Mouse (Mus musculus) urinary bladder, postnatal 10 days (tissue): ENCODE data around the gene Rasa3.

Source experiments
- DNase-seq: peaks from one replicate; pipeline ENCODE4 v3.0.0; 2022; ENCODE audit warnings: low spot score

The Rasa3 gene

GRCm38 (mm10) chr8:13620226-13620920, 57.0 kb downstream of the Rasa3 start:
- no peak for DNase-seq

GRCm38 (mm10) chr8:13616831-13617505, 60.4 kb downstream of the Rasa3 start:
- DNase-seq, result no peak

GRCm38 (mm10) chr8:13614924-13615391, 62.4 kb downstream of the Rasa3 start:
- no peak for DNase-seq

DNA sequence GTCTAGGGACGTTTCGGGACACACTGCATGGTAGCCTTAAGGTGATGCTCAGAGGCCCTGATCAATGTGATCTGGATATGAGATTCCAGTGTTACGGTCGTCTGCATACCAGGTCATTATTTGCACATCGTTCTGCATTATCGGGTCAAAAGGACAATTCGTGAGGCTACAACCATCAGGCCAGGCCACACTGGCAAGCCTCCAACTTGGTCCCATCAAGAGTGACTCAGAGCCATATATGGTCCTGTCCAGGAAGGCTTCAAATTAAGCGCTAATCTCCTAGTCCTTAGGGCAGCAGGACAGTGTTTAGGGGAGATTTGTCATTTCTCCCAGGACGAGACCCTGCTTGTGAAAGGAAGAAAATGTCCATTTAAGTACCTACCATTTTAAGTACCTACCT, 63.3 kb downstream of the Rasa3 start:
- no peak for DNase-seq

DNA sequence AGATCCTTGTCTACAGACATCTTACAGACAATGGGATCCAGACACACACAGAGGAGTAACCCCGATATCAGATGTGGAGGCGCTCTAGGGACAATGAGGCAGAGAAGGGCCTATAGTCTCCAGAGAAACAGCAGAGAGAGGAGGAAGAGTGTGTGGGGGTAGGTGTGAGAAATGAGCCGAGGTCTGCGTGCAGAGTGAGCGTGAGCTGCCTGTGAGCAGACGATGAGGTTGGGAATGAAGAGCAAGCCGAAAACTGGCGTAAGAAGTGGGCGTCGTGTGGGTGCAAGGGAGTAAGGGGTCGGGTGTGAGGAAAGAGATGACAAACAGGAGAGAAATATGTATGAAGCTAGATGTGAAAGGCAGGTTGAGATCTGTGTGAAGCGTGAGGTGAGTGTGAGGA, 65.7 kb downstream of the Rasa3 start:
- no peak for DNase-seq

DNA sequence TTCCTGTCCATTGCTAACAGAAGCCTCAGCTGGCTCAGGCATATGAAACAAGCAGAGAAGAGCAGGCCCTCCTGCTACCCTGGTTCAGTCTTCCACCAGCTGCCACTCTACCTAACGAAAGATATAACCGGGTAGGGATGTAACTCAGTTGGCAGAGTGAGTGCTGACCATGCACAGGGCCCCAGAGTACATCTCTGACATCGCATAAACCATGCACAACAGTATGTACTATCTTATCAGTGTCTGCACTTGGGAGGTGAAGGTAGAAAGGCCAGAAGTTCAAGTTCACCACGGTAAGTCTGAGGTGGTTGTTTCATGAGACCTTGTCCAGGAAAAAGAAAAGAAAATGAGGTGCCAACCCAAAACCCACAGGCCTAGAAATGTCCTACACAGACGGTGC, 67.4 kb downstream of the Rasa3 start:
- no peak for DNase-seq

DNA sequence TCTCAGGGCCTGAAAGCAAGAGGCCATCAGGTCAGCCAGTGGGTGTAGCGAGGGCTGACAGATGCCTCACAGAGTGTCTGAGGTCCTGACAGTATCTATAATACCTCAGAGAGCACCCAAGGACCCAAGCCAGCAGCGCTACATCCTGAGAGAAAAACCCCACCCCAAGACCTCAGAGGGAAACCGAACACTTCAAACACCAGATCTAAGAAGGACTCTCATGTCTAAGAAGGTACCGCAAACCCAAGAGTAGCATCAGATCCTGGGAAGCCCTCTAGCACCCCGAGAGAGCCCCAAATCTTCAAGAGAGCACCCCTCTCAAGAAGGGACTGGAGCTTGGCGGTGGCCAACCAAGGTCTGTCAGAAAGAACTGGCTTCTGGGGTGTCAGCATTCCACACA, 68.5 kb downstream of the Rasa3 start:
- no peak for DNase-seq

- no peak for DNase-seq
These were observed 71.4 kb downstream of the Rasa3 start for GRCm38 (mm10) chr8:13605920-13606480.

DNA sequence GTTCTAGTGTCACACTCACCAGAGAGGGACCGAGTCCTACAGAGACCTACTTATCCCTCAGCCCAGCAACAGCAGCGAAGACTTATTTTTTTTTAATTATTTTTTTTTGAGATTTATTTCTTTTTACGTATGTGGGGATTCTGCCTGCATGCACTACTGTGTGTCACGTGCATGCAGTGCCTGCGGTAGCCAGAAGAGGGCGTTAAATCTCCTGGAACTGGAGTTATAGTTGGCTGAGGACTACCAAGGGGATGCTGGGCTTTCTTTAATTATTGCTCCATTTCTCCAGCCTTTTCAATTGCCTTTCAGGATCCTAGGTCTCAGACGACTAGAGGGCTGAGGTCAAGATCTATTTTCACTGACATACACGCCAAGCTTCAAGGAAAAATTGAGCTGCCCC, 74.8 kb downstream of the Rasa3 start:
- no peak for DNase-seq

DNA sequence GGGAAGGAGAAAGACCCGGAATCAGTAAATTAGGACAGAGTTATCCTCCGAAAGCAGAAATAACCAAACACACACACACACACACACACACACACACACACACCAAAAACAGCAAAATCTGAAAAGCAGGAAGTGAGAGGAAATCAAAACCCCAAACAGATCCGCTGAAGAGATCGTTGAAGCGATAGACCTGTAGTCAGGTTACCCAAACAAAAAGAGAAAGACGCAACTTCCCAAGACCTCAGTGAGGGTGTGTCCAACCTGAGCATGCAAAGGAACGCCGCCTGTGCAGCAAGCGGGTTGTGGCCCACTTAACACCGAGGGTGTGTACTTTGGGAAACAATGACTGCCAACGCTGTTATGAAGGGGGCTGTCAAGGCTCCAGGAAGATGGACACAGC, 76.2 kb downstream of the Rasa3 start:
- DNase-seq, result no peak

- no peak for DNase-seq
These were observed 76.7 kb downstream of the Rasa3 start for GRCm38 (mm10) chr8:13600716-13601115.

DNA sequence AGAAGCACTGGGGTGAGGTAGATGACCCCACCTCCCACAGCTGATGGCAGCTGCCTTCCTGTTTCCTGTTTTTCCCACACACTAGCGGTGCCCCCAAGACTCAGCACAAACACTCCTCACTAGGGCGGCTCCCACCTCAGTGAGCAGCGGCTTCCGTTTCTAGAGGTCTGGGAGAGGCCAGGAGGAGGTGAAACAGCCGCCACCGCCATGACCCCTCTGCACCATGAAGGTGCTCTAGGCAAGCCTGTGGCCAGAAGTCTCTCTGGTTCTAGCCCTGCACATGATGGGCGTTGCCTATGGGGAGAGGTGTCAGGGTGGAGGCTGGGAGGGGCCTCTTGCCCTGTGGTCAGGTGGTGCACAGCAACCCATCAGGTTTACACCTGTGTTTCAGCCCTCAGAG, 77.2 kb downstream of the Rasa3 start:
- DNase-seq, result no peak

- no peak for DNase-seq
These were observed 79.6 kb downstream of the Rasa3 start for GRCm38 (mm10) chr8:13597777-13598176.

DNA sequence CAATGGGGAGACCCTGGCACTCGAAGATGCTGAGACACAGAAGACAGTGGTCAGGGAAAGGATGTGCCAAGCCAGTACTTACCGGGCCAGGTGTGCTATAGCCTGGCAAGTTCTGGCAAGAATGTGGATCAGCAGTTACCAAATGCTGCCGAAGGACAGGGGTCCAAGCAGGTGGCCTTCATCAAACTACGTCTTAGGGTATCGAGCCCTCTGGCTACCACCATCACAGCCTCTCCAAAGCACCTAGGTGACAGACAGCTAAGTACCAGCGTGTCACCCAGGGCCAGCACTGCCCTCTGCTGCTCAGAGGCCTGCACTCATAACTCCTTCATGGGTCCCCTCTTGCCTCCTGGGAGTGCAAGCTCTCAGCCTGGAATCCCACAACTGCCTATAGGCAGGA, 81.5 kb downstream of the Rasa3 start:
- no peak for DNase-seq

DNA sequence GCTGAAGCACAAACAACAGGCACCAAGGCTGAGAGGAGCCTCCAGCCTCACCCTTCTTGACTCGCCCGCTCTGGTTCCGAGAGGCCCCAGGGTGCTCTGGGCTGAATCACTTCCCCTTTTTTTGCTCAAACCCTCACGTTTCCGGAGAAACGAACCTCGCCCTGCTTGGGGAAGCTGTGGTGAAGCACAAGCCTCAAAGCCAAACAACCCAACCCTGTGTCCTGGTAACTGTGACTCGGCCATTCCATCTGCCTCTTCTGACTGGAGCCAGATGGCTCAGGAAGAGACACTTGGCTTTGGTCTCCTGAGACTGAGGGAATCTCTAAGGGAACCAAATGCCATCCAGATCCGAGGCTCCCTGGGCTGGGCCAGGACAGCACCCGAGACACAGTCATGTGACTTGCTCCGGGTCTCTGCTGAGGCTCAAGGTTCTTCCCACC, 82.5 kb downstream of the Rasa3 start:
- DNase-seq, result no peak

- DNase-seq, result no peak
These were observed 84.1 kb downstream of the Rasa3 start for GRCm38 (mm10) chr8:13593340-13593739.

- DNase-seq, result no peak
These were observed 86.2 kb downstream of the Rasa3 start for GRCm38 (mm10) chr8:13591246-13591645.

- no peak for DNase-seq
These were observed 88.3 kb downstream of the Rasa3 start for GRCm38 (mm10) chr8:13589071-13589470.

GRCm38 (mm10) chr8:13584652-13585051, 92.8 kb downstream of the Rasa3 start:
- no peak for DNase-seq

DNA sequence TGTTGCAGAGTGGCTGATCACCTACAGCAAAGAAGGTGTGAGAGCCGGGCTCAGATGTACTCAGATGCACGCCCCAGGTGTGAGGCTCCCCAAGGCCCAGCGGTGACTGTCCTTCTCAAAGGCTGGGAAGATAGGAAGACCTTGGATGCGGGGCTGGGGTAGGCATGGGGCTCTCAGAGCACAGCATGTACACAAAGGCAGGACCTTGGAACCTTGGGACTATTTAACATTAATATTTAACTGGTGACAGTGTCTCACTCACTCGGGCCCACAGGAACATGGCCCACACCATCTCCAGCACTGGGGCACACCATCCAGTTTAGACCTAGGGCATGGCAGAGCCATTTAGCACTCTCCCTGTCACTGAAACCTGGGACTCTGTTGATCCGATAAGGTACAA, 99.5 kb downstream of the Rasa3 start:
- no peak for DNase-seq

- no peak for DNase-seq
These were observed 105.4 kb downstream of the Rasa3 start for GRCm38 (mm10) chr8:13571999-13572398.

DNA sequence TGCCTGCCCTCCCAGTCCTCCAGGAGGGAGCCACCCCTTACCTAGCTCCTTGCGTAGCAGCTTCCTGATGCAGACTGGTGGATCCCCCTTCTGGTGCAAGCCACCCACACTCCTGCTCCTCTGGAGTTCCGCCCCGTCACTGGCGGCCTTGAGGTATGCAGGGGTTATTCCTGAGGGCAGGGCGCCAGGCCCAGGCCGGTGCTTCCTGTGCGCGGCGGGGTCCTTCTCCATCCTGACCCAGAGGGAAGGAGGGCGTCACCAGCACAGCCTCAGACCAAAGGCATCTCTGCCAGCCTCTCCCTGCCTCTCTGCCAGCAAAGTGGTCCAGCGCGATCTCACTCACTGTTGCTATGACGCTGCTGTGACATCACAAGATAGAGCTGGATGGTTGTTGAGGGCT, 115.3 kb downstream of the Rasa3 start, which contains the start of gene 1700029H14Rik:
Gene 1700029H14Rik (minus strand): TSS at position 344 of the 400 bp plus-strand sequence.
- no peak for DNase-seq

DNA sequence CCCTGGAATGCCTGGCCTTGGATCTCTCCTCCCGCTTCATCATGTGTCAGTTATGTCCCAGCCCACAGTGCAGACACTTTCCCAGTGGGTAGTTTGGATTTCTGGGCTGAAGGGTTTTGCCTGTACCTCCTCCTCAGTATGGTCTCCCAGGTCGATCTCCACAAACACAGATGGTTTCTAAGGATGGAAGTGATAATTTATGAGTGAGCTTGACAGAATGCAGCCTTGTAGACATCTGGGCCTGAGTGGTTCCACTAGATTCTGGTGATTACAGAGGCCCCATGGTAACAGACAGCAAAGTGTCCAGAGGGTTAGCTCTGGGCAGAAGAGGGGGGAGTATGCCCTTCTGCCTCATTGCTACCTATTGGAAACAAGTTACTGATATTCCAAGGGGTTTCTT, 119.9 kb downstream of the Rasa3 start:
- DNase-seq, result no peak

DNA sequence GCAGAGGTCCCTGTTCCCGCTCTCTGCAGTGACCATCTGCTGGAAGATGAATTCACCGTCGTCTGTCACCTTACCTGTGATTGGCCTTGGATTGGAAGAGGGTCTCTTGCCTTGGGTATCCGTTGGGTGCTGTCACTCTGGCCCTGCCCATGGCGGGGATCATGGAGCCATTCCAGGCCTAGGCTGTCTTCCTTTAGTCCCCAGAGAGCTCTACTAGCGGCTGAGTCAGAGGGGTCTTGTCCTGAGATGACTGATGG, 125.9 kb downstream of the Rasa3 start:
- no peak for DNase-seq
